Mouse (Mus musculus) limb, embryonic 11.5 days (tissue): ENCODE results near the gene Hoxc13. TPM values are rescaled to one million over a fixed set of nuclear protein-coding genes. Genes with fewer than 3 reads are reported as not detected.

Experiments
- ATAC-seq: fragments of 200-750 bp; cut with Nextera tagmentation; 2 replicates; pipeline ENCODE4 v1.8.0; 2017; ENCODE audit warnings: low read depth; ENCODE audit not compliant: insufficient number of reproducible peaks, low FRiP score, low TSS enrichment
- DNase-seq: peaks from one replicate; pipeline ENCODE4 v3.0.0-alpha.2; 2015; ENCODE audit warnings: low spot score
- H3K27ac ChIP-seq: fragments of 300-500 bp; sonication (generic); replicated peaks from 2 replicates; pipeline ENCODE4 v1.5.1; 2014; ENCODE audit warnings: low read depth, mild to moderate bottlenecking, low read length
- H3K27me3 ChIP-seq: fragments of 300-500 bp; sonication (generic); 2 replicates; pipeline ENCODE4 v1.6.1; 2014; ENCODE audit warnings: mild to moderate bottlenecking, low read length, mixed read lengths; ENCODE audit not compliant: control insufficient read depth, insufficient read depth
- H3K36me3 ChIP-seq: fragments of 300-500 bp; sonication (generic); 2 replicates; pipeline ENCODE4 v1.6.1; 2014; ENCODE audit warnings: mild to moderate bottlenecking, low read length, moderate library complexity, mixed read lengths; ENCODE audit not compliant: control insufficient read depth, insufficient read depth
- H3K4me1 ChIP-seq: fragments of 300-500 bp; sonication (generic); 2 replicates; pipeline ENCODE4 v1.6.1; 2014; ENCODE audit warnings: low read length, mixed read lengths; ENCODE audit not compliant: control insufficient read depth, insufficient read depth
- H3K4me2 ChIP-seq: fragments of 300-500 bp; sonication (generic); 2 replicates; pipeline ENCODE4 v1.6.1; 2014; ENCODE audit warnings: low read depth, mild to moderate bottlenecking, moderate library complexity; ENCODE audit not compliant: severe bottlenecking
- H3K4me3 ChIP-seq: fragments of 300-500 bp; sonication (generic); 2 replicates; pipeline ENCODE4 v1.5.1; 2014; ENCODE audit warnings: low read depth, low read length
- H3K9ac ChIP-seq: fragments of 300-500 bp; sonication (generic); 2 replicates; pipeline ENCODE4 v1.6.1; 2014; ENCODE audit warnings: mild to moderate bottlenecking, low read length
- H3K9me3 ChIP-seq: fragments of 300-500 bp; sonication (generic); 2 replicates; pipeline ENCODE4 v1.6.1; 2016; ENCODE audit warnings: low read length; ENCODE audit not compliant: control insufficient read depth
- WGBS: fragments of 180-500 bp; shearing (Covaris S2); extraction: QIAGEN DNeasy Blood & Tissue Kit; methylation state at CpG from one replicate; pipeline ENCODE4 v1.1.7; 2014; 5-methylcytosine and 5-hydroxymethylcytosine counted together
- polyA plus RNA-seq: library from polyadenylated mRNA; unstranded; fragments of >200 nt; fragmentation: Nextera tagmentation; extraction: Ambion mirVana; gene quantifications from 2 replicates; pipeline ENCODE4 v1.2.1, GENCODE M21; 2014

Gene Hoxc13
- polyA plus RNA-seq, 1 experiment from 2014 or later, result 2.4 TPM

DNA sequence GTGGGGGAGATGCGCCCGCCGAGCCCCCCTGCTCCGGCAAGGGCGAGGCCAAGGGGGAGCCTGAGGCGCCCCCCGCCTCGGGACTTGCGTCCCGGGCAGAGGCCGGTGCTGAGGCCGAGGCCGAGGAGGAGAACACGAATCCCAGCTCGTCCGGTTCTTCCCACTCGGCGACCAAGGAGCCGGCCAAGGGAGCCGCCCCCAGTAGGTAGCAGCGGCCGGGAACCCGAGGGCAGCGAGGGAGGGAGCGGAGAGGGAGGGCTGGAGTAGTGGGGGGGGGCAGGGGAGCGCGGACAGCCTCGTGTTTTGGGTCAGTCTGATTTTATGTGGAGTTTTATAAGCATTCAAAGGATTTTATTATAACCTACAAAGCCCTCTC lies 34.1 kb downstream of the Hoxc13 start:
- DNase-seq (peak; percentile 71), ATAC-seq (no peak)
- Histone ChIP-seq H3K9me3 (no peaks in the 10 kb centered on the region), H3K4me2 (peak overlapping the region; percentile 68), H3K36me3 (no peaks in the 10 kb centered on the region), H3K27me3 (peaks cover 51% of the 10 kb centered on the region), H3K4me1 (peaks cover 18% of the 10 kb centered on the region), H3K4me3 (peak overlapping the region; percentile 45), H3K9ac (peak overlapping the region; percentile 94), H3K27ac (peak overlapping the region; percentile 63)
- under 1% methylated on average over 28 of the region's 28 CpGs for WGBS

DNA sequence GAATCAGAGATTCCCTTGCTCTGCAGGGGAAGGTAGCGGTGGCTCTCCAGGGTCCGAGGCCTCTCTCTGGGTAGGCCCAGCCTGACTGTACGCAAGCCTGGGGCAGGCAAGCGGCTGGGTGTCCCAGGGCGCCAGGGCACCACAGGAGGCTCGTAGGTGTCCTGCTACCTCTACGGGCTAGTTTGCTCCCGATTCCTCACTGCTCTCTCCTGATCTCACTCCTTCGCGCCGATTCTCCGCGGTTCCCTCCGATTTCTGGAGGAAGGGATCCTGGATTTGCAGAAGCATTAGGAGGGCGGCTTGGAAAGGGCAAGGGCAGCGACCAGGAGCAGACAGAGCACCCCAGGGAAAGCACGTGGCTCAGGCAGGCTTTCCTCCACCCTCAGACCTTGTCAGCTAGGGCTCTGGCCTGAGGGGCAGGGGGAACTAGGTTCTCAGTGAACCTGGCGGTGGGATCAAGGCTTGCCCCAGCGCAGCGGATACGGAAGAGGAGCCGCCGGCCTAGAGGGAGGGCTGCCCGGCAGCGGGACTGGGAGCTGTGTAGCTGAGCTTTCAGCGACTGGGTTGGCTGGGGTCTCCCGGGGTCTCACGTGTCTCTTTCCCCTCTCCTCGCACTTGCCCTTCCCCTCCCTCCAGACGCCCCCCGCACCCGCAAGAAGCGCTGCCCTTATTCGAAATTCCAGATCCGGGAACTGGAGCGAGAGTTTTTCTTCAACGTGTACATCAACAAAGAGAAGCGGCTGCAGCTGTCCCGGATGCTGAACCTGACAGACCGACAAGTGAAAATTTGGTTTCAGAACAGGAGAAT lies 35.1 kb downstream of the Hoxc13 start:
- peak overlapping the region; percentile 45 for H3K4me3 ChIP-seq
- peak overlapping the region; percentile 63 for H3K27ac ChIP-seq
- DNase-seq, result peak; percentile 75
- no peak for ATAC-seq
- peaks cover 26% of the 10 kb centered on the region for H3K4me1 ChIP-seq
- H3K27me3 ChIP-seq, result peaks cover 47% of the 10 kb centered on the region
- H3K9me3 ChIP-seq, result no peaks in the 10 kb centered on the region
- WGBS, result under 1% methylated on average over 40 of the region's 40 CpGs
- H3K4me2 ChIP-seq, result peak overlapping the region; percentile 68
- H3K36me3 ChIP-seq, result no peaks in the 10 kb centered on the region
- peak overlapping the region; percentile 94 for H3K9ac ChIP-seq

- DNase-seq (peak; percentile 62), ATAC-seq (no peak)
- H3K4me2 ChIP-seq, result peak overlapping the region; percentile 68
- no peaks in the 10 kb centered on the region for H3K36me3 ChIP-seq
- H3K4me3 ChIP-seq, result peak overlapping the region; percentile 45
- peaks cover 51% of the 10 kb centered on the region for H3K27me3 ChIP-seq
- H3K9me3 ChIP-seq, result no peaks in the 10 kb centered on the region
- peak overlapping the region; percentile 94 for H3K9ac ChIP-seq
- peak overlapping the region; percentile 63 for H3K27ac ChIP-seq
- under 1% methylated on average over 12 of the region's 12 CpGs for WGBS
- H3K4me1 ChIP-seq, result peaks cover 29% of the 10 kb centered on the region
These were observed 36.0 kb downstream of the Hoxc13 start for GRCm38 (mm10) chr15:102956906-102957305.

DNA sequence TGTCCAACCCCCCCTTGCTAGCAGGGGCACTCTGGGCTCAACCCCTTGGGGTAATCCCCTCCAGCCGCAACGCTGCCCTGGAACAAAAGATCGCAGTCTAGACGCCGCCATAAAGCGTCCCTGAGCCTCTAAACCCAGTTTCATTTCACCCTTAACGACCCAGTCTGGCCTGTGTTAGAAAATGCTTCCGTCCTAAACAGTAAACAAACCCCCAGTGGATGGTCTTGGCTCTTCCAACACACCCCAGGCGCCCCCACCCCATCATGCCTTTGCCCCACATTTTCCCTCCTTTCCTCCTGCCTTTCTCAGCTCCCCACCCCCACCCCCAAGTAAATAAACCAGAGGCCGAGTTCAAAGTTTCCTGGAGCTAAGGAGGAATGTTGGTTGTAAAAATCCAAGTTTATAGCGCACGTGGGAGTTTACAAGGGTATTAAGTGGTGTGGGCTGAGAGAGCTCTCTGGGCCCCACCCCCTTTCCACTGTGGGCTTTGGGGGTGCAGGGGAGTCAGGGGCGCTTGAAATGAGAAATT lies 38.8 kb downstream of the Hoxc13 start:
- Histone ChIP-seq H3K9ac (peak overlapping the region; percentile 61), H3K4me3 (peak overlapping the region; percentile 20), H3K4me2 (peak overlapping the region; percentile 56), H3K4me1 (peaks cover 25% of the 10 kb centered on the region), H3K36me3 (no peaks in the 10 kb centered on the region), H3K27ac (peak overlapping the region; percentile 95), H3K9me3 (no peaks in the 10 kb centered on the region), H3K27me3 (peaks cover 45% of the 10 kb centered on the region)
- DNase-seq (peak; percentile 78), ATAC-seq (peak; percentile 76)
- under 1% methylated on average over 13 of the region's 13 CpGs for WGBS

GRCm38 (mm10) chr15:102961728-102962127 lies 40.8 kb downstream of the Hoxc13 start:
- Histone ChIP-seq H3K9ac (peak overlapping the region; percentile 46), H3K27me3 (peaks cover 47% of the 10 kb centered on the region), H3K4me1 (peaks cover 26% of the 10 kb centered on the region), H3K36me3 (no peaks in the 10 kb centered on the region), H3K27ac (peak overlapping the region; percentile 95), H3K4me2 (peak overlapping the region; percentile 56), H3K9me3 (no peaks in the 10 kb centered on the region), H3K4me3 (peak overlapping the region; percentile 5)
- no peak for ATAC-seq
- peak; percentile 72 for DNase-seq
- 1% methylated on average over 6 of the region's 6 CpGs for WGBS

DNA sequence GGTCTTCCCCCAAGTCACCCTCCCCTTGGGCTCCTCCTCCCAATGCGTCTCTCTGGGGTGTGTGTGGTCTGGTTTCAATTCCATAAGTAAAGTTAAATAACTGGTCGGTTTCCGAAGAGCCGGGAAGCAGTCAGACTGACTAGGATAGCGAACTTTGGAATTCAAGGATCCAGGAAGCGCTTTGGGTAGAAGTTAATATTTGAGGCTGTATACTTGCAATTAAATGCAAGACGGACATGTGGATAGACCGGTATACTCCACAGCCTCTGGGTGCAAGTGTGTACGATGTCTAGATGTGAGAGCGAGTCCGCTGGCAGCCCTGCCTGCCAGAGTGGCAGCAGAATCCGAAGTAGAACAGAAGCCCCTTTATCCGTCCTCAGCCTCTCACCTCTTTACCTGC lies 41.6 kb downstream of the Hoxc13 start:
- DNase-seq (peak; percentile 77), ATAC-seq (no peak)
- peaks cover 20% of the 10 kb centered on the region for H3K4me1 ChIP-seq
- no peaks in the 10 kb centered on the region for H3K9me3 ChIP-seq
- peak overlapping the region; percentile 85 for H3K27ac ChIP-seq
- peaks cover 46% of the 10 kb centered on the region for H3K27me3 ChIP-seq
- peak overlapping the region; percentile 86 for H3K9ac ChIP-seq
- no peaks in the 10 kb centered on the region for H3K36me3 ChIP-seq
- peak overlapping the region; percentile 55 for H3K4me3 ChIP-seq
- peak overlapping the region; percentile 64 for H3K4me2 ChIP-seq
- 2% methylated on average over 13 of the region's 13 CpGs for WGBS

GRCm38 (mm10) chr15:102963259-102963658 lies 42.4 kb downstream of the Hoxc13 start:
- Histone ChIP-seq H3K27me3 (peaks cover 47% of the 10 kb centered on the region), H3K27ac (peak overlapping the region; percentile 85), H3K4me1 (peaks cover 15% of the 10 kb centered on the region), H3K9ac (peak overlapping the region; percentile 86), H3K36me3 (no peaks in the 10 kb centered on the region), H3K4me3 (peak overlapping the region; percentile 55), H3K4me2 (peak overlapping the region; percentile 64), H3K9me3 (no peaks in the 10 kb centered on the region)
- DNase-seq (no peak), ATAC-seq (no peak)
- 2% methylated on average over 8 of the region's 8 CpGs for WGBS

GRCm38 (mm10) chr15:102963671-102964640 lies 43.1 kb downstream of the Hoxc13 start:
- H3K27ac ChIP-seq, result peak overlapping the region; percentile 85
- H3K4me3 ChIP-seq, result peak overlapping the region; percentile 55

More at GRCm38 (mm10) chr15:102963671-102964640, 43.1 kb downstream of the Hoxc13 start:
- Histone ChIP-seq H3K4me2 (peak overlapping the region; percentile 64), H3K9me3 (no peaks in the 10 kb centered on the region), H3K9ac (peak overlapping the region; percentile 86), H3K27me3 (peaks cover 51% of the 10 kb centered on the region), H3K36me3 (no peaks in the 10 kb centered on the region), H3K4me1 (peaks cover 14% of the 10 kb centered on the region; the same call in 1 of the 2 replicates)
- under 1% methylated on average over 28 of the region's 28 CpGs for WGBS
- DNase-seq (peak; percentile 85), ATAC-seq (no peak)
